Mouse (Mus musculus): Measurements from ENCODE around the gene Cpt2.

The Cpt2 gene

DNA sequence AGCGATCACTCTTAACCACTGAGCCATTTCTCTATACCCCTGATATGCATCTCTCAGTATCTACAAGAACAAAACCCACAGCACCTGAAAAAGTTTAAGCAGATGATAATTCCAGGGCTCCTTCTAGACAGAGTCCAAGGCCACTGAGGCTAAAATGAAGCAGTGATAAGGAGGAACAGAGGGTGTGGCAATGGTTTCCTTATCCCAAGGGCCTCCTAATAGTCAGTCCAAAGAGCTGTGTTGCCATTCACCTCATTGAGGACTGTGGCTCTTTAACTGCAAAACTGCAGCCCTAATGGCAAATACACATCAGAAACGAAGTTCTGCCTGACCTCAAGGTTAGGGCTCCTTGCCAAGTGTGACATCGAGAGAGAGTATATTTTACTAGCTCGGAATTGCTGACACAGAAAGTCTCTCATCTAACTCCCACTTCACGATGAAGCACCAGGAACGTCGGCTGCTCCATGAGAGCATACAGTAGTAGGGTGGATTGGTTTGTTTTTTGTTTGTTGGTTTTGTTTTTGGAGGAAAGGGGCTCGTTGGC, 2.2 kb downstream of the Cpt2 start:
- DNase-seq (ENCODE audit: extremely low read depth, low read depth): no peak

DNA sequence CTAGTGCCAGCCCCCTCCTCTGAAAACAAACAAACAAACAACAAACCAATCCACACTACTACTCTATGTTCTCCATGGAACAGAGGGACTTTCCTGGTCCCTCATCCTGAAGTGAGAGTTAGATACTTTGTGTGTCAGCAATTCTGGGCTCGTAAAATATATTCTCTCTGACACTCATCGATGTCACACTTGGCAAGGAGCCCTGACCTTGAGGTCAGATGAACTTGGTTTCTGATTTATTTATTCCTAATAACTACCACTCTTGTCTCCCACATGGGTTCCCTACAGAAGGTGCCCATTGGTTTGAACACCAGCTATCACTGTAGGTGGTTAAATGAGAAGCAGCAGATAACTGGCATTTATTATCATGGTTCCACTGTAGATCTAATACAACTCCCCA, 3.1 kb downstream of the Cpt2 start:
- DNase-seq (ENCODE audit: extremely low read depth, low read depth): no peak

DNA sequence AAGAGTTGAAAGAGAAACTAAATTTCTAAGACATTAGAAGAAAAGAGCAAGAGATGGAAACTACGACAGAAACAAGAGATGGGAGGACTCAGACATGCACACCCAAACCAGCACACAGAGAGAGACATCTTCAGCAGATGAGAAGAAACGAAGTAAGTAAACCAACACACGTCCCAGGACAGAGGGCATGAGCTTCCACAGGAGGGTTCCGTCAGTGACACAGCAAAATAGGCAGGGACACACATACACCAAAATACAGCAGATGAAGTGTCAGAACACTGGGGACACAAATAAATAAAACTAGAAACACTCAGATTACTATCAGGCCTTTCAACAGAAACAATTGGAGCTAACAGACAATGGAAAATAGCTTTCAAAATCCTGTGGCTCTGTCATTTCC, 13.4 kb downstream of the Cpt2 start:
- no peak for DNase-seq (ENCODE audit: extremely low read depth, low read depth)

DNA sequence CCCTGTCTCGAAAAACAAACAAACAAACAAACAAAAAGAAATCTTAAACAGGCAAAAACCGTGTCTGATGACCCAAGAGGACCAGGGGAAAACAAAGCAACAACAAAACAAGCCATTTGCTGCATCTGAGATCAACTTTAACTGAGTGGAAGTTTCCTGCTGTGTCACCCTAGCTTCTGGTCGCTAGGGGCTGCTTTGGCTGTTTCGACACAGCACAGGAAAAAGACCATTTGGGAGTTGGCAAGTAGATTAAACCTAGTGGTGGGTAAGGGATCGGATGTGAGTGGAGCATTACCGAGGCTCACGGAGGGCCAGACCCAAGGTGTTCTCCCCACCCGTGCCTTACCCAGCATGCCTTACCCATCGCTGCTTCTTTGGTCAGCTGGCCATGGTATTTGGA, 16.8 kb downstream of the Cpt2 start:
- no peak for DNase-seq (ENCODE audit: extremely low read depth, low read depth)

DNA sequence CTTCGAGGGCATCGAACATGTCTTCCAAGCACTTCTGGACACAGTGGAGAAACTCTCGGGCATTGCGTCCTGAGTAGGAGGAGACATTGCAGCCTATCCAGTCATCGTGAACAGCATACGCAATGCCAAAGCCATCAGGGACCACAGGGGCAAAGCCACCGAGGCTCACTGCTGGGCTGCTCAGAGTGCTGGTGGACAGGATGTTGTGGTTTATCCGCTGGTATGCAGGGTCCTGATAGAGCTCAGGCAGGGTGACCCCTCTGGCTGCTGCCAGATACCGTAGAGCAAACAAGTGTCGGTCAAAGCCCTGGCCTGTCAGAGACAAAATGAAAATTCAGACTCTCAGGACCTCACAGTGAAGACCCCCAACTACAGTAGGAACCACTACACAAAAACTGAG, 19.2 kb downstream of the Cpt2 start:
- no peak for DNase-seq (ENCODE audit: extremely low read depth, low read depth)

DNA sequence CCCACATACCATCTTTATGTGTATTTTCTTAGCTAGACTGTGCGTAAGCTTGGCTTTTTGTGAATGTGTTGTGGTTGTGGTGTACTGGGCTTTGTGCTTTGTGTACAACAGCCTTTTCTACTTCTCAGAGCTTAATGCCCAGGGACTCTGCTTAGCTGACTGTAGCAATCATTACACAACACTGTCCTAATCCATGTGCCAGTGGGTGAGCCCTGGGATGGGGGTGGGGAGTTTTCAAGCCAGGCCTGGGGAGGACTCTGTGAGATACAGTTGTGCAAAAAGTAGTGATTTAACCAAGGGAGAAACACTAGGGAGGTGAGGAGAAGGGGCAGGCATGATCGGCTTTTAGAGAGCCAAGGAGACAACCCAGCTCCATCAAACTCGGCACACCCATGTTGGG, 23.2 kb downstream of the Cpt2 start:
- DNase-seq (ENCODE audit: extremely low read depth, low read depth): no peak

DNA sequence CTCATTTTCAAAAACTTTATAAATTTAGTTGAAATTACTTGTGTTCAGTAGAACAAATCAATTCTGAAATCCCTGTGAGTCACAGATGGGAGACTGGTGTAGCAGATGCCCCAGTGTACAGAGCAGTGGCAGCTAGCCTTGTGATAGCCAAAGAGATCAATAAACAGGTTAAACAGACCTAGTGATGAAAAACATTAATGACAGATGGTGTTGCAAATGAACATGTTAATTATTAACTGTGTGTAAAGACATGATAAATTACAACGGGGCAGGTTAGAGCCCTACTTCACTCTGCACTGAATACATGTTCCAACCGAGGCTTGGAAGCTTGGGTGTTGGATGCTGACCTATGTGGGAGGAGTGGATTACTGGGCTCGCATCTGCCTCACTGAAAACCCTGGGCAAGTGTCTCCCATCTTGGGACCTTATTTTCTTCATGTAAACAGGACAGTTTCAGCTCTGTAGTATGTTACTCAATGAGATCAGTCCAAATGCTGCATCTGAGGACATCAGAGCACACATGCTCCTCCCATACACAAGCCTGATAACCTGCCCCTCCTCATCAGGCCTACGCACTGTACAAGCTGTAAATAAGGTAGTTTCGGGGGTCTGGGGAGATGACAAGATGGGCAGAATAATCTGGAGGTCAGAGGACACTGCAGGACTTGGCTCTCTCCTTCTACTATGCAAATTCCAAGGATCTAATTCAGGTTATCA, 24.0 kb downstream of the Cpt2 start:
- no peak for DNase-seq (ENCODE audit: extremely low read depth, low read depth)

DNA sequence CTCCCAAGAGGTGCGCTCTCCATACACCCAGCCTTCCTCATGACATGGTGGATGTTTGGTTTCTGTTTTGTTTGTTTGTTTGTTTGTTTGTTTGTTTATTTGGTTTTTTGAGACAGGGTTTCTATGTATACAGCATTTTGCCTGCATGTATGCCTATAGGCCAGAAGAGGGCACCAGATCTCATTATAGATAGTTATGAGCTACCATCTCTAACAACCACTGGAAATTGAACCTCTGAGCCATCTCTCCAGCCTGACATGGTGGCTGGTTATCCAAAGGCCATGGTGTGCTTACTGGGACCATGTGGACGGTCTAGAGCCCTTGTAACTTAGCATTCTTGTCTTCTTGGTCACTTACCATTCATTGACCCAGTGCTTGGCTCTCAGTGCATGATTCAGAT, 30.7 kb downstream of the Cpt2 start:
- DNase-seq (ENCODE audit: extremely low read depth, low read depth): no peak

DNA sequence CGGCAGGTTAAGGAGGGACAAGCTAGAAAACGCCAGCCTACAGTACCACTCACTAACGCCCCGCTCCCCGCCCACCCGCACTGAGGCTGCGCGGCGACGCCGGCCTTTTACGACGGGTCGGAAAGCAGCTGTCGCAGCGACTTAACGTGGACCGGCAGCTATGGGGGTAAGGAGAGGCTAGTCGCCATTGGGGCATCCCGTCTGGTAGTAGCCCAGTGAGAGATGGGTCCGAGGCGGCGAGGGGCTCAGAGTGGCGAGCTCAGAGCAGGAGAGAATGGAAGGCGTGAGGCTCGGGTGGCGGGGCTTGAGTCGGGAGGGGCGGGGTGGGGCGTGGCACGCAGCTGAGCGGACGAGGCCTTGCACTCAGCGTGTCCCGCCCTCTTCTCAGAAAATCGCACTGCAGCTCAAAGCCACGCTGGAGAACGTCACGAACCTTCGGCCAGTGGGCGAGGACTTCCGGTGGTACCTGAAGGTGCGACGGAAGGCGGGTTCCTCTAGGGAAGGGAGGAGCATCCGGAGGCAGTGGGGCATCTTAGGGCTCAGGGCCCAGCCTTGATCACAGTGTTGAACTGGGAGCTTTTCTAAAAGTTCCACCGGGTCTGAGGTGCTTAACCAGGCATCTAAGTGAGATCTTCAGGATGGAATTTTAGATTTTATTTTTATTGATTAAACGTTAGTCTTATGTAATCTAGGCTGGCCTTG, 33.5 kb downstream of the Cpt2 start, which contains the start of gene 0610037L13Rik:
0610037L13Rik (plus strand) TSS at position 83 of the 702 bp plus-strand sequence.
- peak; percentile 95 for DNase-seq (ENCODE audit: extremely low read depth, low read depth)

DNA sequence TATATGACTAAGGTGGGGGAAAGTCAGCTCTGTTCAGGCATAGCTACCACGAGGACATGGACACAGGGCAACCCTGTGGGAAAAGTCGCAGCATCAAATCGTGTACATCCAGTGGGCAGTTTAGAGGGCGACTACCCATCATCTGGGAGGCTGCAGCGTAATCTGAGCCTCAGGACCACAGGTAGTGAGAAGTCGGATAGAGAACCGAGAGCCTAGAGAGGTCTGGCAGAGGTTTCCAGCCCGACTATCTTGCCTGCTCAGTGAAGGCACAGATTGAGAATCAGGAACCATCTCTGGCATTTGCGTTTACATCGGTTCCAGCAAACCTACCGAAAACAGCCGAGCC, 34.1 kb downstream of the Cpt2 start:
- no peak for DNase-seq (ENCODE audit: extremely low read depth, low read depth)

DNA sequence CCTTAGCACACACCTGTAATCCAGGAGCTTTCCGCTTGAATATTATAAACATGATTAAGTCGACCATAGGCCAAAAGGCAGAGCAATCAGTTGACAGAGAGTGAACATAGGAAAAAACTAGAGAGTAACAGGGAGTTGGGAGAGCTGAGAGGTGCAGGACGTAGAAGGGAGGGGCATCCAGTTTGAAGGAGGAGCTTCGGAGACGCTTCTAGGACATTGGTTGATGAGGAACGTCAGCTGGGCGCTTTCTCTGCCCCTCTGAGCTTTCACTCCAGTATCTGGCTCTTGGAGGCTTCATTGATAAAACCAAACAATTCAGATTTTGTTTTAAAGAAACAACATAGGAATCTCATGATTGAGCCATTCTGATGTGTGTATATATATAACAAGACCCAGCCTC, 37.0 kb downstream of the Cpt2 start:
- no peak for DNase-seq (ENCODE audit: extremely low read depth, low read depth)

DNA sequence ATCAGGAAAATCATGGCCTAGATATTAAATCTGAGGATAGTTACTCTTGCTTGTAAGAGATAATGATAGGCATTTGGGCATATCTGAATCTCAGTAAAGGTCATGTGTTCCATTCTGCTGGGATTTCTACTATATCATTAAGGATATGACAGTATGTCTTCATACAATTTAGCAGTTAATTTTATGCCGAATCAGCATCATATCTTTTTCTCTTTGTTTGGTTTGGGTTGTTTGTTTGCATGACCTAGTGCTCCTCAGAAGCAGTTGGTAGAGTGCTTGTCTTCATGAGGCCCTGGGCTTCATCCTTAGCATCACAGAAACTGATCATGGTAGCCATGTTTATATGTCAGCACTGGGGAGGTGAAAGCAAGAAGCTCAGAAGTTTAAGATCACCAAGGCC, 41.8 kb downstream of the Cpt2 start:
- no peak for DNase-seq (ENCODE audit: extremely low read depth, low read depth)

DNA sequence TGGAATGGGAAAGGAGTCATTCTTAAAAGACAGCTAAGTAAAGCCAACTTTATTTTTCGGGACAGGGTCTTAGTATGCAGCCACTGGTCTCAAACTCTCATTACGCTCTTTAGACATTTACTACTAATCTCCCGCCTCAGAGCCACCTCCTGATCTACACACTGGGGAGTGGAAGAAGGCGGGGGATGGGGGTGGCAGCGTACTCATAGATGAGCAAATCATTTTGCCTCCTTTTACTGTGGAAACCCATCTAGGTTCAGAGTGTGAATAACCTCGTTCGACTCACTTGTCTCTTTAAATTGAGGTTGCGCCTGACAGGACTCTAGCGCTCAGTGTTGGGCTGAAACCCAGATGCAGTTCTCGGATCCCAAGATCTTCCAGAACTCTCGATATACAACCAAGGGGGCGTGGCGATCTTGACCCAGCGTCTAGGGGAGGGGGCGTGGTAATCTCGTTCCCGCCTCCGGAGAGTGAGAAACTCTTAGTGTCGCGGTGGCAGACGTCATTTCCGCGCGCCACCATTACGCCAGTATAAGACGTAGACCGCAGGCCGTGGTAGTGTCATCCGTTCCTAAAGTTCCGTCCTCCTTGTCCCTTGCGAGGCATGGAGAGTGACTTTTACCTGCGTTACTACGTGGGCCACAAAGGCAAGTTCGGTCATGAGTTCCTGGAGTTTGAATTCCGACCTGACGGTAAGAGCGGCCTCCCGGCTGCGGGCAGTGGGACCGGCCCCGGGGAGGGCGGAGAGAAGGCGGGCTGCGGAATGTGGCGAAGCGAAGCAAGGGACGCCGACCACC, 44.0 kb downstream of the Cpt2 start, which contains the start of gene Magoh:
Magoh (plus strand) TSS at position 502 of the 797 bp plus-strand sequence.
- peak; percentile 87 for DNase-seq (ENCODE audit: extremely low read depth, low read depth)

DNA sequence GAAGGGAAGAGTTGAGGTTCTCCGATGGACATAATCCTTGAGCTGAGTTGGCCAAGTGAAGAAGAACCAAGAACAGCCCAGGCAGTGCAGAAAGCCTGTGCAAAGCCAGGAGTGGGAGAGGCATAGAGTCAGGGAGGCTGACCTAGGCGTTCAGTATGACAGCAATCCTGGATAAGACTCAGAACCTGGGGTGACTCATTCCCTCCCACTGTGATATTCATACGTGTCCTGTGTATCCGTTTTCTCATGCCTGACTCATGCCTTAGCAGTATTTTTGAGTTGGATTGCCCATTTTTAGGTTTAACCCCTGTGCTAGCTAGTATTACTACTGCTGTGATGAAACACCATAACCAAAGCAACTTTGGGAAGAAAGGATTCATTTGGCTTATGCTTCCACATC, 58.5 kb downstream of the Cpt2 start:
- DNase-seq (ENCODE audit: extremely low read depth, low read depth): no peak

DNA sequence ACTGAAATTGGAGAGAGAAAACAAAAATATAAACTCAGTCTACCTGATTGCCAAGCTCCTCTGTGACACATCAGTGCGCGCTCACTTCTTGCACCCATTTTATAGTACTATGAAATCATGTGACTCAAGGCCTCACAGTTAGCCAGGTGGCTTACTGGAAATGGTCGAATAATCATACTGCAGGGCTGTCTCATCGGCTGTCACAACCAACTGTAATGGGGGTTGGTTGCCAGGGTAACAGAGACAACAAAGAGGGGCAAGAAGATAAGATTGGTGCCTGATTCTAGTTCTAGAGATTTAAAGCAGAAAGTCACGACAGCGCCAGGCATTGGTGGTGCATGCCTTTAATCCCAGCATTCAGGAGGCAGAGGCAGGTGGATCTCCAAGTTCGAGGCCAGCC, 64.4 kb downstream of the Cpt2 start:
- DNase-seq (ENCODE audit: extremely low read depth, low read depth): no peak

DNA sequence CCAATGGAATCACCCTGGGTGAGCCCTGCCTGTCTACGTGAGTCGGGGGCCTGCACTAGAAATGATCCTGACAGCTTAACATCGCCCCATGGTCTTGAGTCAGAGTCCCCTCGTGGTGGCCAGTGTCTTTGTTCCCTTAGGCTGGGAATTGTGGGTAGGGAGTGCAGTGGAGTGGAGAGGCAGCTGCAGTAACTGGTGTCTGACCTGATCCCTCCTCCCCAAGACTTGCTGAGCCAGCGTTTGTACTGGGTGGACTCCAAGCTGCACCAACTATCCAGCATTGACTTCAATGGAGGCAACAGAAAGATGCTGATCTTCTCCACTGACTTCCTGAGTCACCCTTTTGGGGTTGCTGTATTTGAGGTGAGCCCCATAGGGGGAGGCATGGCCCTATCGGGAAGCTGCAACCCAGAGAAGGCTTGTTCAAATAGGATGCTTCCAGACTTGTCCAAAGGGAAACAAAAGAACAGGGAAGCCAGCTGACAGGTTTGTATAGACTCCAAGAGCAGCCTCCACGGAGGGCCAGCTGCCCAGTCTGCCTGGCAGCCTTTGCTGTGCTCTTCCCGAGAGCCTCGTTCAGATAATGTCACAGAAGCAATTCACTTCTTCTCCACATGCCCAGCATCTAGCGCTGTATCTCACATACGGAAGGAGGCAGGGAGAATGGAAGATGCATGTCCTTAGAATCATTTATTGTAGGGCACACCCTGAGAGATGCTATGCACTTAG, 66.3 kb downstream of the Cpt2 start:
- DNase-seq (ENCODE audit: extremely low read depth, low read depth): no peak

Measured in MEL-GATA-1-ER (cell line).